Mouse (Mus musculus) megakaryocyte, adult 5-6 weeks (primary cell): Measurements from ENCODE around the gene Cd37. TPM values are rescaled to one million over a fixed set of nuclear protein-coding genes. Genes with fewer than 3 reads are reported as not detected.

Experiments used
- ATAC-seq: 2 replicates; pipeline ENCODE4 v1.8.0; 2016; ENCODE audit warnings: mild to moderate bottlenecking, inconsistent platforms; ENCODE audit not compliant: poor library complexity, severe bottlenecking
- total RNA-seq, 2 experiments: library from RNA; stranded (forward) in 1 of 2; stranded (reverse) in 1 of 2; fragments of 153-499, 151-499 nt in 1 of 2; fragments of 221-1000, 200-1000 nt in 1 of 2; gene quantifications; 2 replicates each; pipeline versions ENCODE4 v1.2.3 to v1.2.4; 2015 to 2017

Cd37 gene
- total RNA-seq, 2 experiments from 2014 or later: 74.9 to 111 TPM

DNA sequence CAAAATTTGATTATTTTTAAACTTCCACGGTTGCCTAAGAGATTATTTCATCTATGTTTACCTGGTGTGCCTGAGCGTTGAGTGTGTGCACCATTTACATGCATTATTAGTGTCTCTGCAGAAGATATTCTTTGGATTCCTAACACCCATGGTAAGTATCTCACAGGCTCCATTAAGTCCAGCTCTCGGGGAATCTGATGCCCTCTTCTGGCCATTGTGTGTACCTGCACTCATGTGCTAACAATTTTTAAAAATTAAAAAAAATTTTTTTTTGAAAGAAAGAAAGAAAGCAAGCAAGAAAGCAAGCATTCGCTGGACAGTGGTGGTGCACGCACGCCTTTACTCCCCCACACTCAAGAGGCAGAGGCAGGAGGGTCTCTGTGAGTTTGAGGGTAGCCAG lies 30.7 kb downstream of the Cd37 start:
- no peak for ATAC-seq

GRCm38 (mm10) chr7:45204380-45205143 lies 34.4 kb downstream of the Cd37 start, which contains the start of gene Ccdc155:
Gene Ccdc155 (minus strand): TSS chr7:45204892.
- peak; percentile 91 for ATAC-seq

- no peak for ATAC-seq
These were observed 36.3 kb downstream of the Cd37 start for GRCm38 (mm10) chr7:45202654-45203053.

GRCm38 (mm10) chr7:45198961-45199360 lies 40.0 kb downstream of the Cd37 start:
- no peak for ATAC-seq

GRCm38 (mm10) chr7:45198435-45198834 lies 40.5 kb downstream of the Cd37 start:
- ATAC-seq: peak; percentile 67; the same call in 1 of the 2 replicates

- no peak for ATAC-seq
These were observed 41.9 kb downstream of the Cd37 start for GRCm38 (mm10) chr7:45196994-45197393.

DNA sequence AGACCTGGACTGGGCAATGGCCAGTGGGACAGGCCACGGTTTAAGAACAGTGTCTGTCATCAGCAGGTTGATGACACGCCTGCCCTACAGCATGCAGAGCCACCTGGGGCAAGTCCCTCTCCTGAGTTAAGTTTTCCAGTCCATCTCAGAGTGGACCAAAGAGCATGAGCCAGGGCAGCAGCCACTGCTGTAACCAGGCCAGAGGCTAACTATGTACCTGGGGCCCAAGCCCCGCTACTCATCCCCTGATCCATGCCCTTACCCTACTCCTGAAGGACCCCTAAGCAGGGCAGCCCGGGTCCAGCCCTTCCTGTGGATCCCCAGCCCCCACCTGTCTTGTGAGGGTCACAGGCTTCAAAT lies 42.8 kb downstream of the Cd37 start:
- ATAC-seq: no peak

DNA sequence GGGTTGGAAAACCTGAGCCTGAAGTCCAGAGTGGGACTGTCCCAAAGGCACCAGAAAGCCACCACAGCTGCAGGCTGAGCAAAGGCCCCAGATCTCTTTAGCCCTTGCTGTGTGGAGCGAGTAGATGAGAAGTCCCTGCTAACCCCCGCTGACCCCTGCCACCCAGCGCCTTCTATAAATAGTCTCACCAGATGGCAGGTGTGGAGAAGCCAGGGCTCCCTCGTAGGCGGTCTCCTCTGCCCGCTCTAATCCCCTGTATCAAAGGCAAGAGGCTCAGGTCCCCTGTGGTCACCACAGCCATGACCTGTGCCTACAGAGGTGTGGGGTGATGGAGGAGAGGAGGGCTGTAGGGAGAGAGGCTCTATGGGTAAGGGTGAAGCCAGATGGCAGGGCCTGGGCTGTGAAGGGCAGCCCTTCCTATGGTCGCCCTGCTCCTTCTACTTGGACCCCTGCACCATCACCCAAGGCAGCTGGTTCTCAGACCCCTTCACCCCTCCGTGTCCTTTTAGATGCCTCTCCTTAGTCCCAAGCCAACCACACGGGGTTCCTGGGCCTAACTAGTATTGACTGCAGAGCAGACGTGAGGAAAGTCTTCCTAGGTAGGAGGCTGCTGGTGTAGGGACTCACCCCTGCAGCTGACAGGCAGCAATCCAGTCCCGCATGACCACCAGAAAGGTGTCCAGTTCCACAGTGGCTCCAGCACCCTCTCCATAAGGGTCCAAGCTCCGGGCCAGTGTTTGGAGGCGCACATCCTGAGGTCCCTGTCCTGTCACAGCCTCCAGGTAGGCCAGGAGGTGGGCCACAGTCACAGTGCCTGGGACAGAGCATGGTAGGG lies 43.4 kb downstream of the Cd37 start:
- no peak for ATAC-seq

- no peak for ATAC-seq
These were observed 44.8 kb downstream of the Cd37 start for GRCm38 (mm10) chr7:45193871-45194785.

DNA sequence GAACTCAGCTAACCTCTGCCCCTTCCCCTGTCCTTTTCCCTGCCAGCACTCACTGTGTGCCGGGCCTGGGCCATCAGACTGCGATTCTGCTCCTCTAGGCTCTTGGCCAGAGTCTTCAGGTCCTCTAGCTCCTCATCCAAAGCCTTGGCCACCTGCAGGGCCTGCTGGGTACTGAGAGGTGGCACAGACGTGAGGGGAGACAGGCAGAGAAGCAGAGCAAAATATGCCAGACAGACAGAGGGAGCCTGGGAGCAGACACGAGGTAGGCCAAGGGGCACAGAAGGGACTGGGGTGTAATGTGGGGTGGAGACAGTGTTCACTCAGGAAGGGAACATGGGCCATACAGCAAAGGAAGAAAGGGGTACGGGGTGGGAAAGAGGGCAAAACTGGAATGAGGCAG lies 45.5 kb downstream of the Cd37 start:
- ATAC-seq: no peak

DNA sequence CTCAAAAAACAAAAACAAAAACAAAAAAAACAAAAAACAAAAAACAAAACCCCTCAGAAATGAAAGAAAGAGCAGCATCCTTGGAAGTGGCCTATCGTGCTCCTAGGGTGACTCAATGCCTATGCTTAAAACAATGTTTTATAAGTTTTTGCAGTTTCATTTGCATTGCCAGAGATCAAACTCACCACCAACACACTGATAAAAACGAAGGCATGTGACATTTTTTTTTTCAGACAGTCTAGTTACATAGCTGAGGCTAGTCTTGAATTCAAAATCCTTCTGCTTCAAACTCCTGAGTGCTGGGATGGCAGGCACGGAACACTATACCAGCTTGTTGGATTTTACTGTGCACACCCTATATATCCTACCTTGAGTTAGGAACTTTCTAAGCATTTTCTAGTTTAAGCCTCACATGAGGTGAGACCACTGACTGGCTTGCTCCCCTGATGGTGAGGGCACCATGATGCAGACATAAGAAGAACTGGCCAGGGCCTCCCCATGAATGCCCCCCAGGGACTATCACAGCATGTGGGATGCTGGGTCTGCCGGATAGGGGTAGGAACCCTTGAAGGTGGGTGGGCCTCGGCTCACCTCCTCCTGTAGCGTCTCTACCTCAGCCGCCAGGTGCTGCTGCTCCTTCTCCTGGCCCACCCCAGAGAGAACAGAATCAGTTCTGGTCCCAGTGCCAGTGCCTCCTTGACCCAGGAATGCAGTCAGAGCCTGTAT lies 46.2 kb downstream of the Cd37 start:
- ATAC-seq: no peak

DNA sequence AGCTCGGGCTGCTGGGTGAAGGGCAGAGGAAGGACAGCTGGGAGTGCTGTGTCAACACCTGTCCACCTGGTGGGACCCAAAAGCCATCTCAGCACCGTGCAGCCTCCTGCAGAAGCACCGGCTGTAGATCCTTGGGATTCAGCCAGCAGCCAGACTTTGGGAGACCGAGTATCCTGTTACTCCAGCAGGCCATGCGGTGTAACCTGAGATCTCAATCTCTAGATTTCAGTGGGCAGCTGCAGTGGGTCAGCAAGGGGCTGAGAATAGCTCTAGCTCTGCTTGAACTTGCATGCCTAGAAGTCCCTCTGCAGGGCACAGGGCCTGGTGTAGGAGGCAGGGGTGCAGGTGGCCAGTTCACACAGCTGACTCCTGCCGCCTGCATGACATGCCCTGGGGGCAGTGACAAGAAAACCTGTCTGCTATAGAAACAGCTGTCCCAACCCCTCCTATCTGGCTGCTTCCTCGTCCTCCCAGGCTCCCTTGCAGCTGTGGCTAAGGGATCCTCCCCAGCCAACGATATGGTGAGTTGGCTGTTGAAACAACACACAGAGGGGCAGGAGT lies 47.0 kb downstream of the Cd37 start:
- ATAC-seq: no peak

DNA sequence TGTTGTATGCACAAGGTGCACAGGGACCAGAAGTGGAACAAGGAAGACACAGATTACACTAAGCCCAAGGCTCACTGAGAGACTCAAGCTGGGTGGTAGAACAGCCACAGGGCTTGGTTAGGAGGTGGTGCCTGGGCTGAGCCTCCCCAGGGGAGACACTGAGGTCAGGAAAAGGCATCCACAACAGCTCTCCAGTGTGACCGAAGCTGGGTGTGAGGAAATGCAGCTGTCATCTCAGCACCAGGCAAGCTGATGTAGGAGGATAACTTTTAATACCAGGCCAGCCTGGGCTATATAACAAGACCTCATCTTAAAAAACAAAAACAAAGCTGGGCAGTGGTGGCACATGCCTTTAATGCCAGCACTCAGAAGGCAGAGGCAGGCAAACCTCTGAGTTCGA lies 47.8 kb downstream of the Cd37 start:
- no peak for ATAC-seq

- ATAC-seq: no peak
These were observed 48.7 kb downstream of the Cd37 start for GRCm38 (mm10) chr7:45190186-45190585.

GRCm38 (mm10) chr7:45189600-45189999 lies 49.3 kb downstream of the Cd37 start:
- ATAC-seq: no peak

DNA sequence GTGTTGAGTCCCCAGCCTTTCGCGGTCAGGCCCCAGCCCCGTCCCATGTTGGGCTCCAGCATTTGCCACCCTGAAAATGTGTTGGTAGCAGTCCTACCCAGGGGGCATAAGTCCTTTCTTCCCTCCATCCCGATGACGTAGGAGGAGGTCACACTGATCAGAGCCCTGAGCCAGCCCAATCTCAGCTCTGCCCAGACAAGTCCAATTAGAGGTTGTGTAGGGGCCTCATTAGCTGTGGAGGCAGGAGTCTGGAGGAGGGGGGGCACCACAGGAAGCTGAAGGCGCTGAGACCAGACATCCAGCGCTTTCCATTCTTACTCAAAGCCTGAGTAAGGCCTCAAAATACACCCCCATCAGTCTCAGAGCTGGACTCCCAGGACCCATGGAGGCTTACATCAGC lies 53.0 kb downstream of the Cd37 start:
- no peak for ATAC-seq

- ATAC-seq: no peak
These were observed 55.2 kb downstream of the Cd37 start for GRCm38 (mm10) chr7:45183672-45184071.
